Mouse (Mus musculus) naive thymus-derived CD4-positive, alpha-beta T cell, adult 2 months (primary cell): ENCODE measurements around the gene Mrgpra9.
"Not testable (repeated sequence)": the region's sequence is repeated elsewhere in the genome, so short reads cannot be mapped to it uniquely, and the experiment has no call there.

ENCODE experiments used
- DNase-seq: peaks from one replicate; pipeline ENCODE4 v3.0.0-alpha.2; 2011; ENCODE audit warnings: low read depth

The Mrgpra9 gene

GRCm38 (mm10) chr7:47252770-47253169 lies at the start of gene Mrgpra9:
TSS of gene Mrgpra9 (minus strand) at chr7:47252848.
- DNase-seq, result no peak

GRCm38 (mm10) chr7:47299612-47300011 lies 47.0 kb upstream of the Mrgpra9 start:
- DNase-seq, result not testable (repeated sequence)

GRCm38 (mm10) chr7:47271547-47271946 lies 18.9 kb upstream of the Mrgpra9 start:
- not testable (repeated sequence) for DNase-seq

GRCm38 (mm10) chr7:47244658-47245057 lies 8.0 kb downstream of the Mrgpra9 start:
- no peak for DNase-seq

GRCm38 (mm10) chr7:47204830-47205229 lies 47.8 kb downstream of the Mrgpra9 start, which contains the start of gene Mrgpra6:
TSS of gene Mrgpra6 (minus strand) at chr7:47204920.
- no peak for DNase-seq

- no peak for DNase-seq
Observed at GRCm38 (mm10) chr7:47195271-47195670, 57.4 kb downstream of the Mrgpra9 start.
